Mouse (Mus musculus) cerebellum, adult 2 months (tissue): Measurements from ENCODE around the gene Mei4.

ENCODE experiments used
- CTCF ChIP-seq: fragments of 200-500 bp; IDR thresholded peaks from 2 replicates; pipeline ENCODE4 v1.5.1; 2011; ENCODE audit warnings: low read depth, mild to moderate bottlenecking, control low read depth, low read length, moderate library complexity, borderline replicate concordance; ENCODE audit not compliant: insufficient read depth
- POLR2A ChIP-seq: fragments of 200-500 bp; IDR thresholded peaks from 2 replicates; pipeline ENCODE4 v1.6.1; 2011; ENCODE audit warnings: low read length, control low read depth, borderline replicate concordance; ENCODE audit not compliant: insufficient read depth

- TF ChIP-seq CTCF (no peak), POLR2A (no peak)
Measured at GRCm38 (mm10) chr9:81982461-81982860, 119.0 kb downstream of the Mei4 start.
